Mouse (Mus musculus) gastrocnemius, adult 18-20 months (tissue): ENCODE results near the gene Fkbp11. TPM values are rescaled to one million over a fixed set of nuclear protein-coding genes. Genes with fewer than 3 reads are reported as not detected.

Source experiments
- DNase-seq: peaks from one replicate; pipeline ENCODE4 v3.0.0; 2021; ENCODE audit warnings: low spot score
- total RNA-seq, 2 experiments: library from RNA; stranded (reverse); gene quantifications; 2 replicates each; pipeline ENCODE4 v1.2.3; 2021

Gene Fkbp11
- total RNA-seq, 2 experiments from 2014 or later: 0.80 to 1.1 TPM

- DNase-seq: peak; percentile 38
Observed at GRCm38 (mm10) chr15:98695726-98696125, 32.3 kb downstream of the Fkbp11 start.

GRCm38 (mm10) chr15:98692171-98692715, 35.8 kb downstream of the Fkbp11 start:
- DNase-seq: peak; percentile 20

GRCm38 (mm10) chr15:98691486-98692147, 36.4 kb downstream of the Fkbp11 start:
- no peak for DNase-seq

- DNase-seq: no peak
Observed at GRCm38 (mm10) chr15:98689682-98690081, 38.3 kb downstream of the Fkbp11 start.

GRCm38 (mm10) chr15:98685926-98686325, 42.1 kb downstream of the Fkbp11 start:
- DNase-seq: no peak

- no peak for DNase-seq
Observed at GRCm38 (mm10) chr15:98683746-98684145, 44.3 kb downstream of the Fkbp11 start.

GRCm38 (mm10) chr15:98683177-98683576, 44.8 kb downstream of the Fkbp11 start:
- no peak for DNase-seq

- DNase-seq: no peak
Observed at GRCm38 (mm10) chr15:98681633-98682032, 46.4 kb downstream of the Fkbp11 start.

- no peak for DNase-seq
Observed at GRCm38 (mm10) chr15:98680660-98681059, 47.3 kb downstream of the Fkbp11 start.

- peak; percentile 33 for DNase-seq
Observed at GRCm38 (mm10) chr15:98677977-98678376, 50.0 kb downstream of the Fkbp11 start.

GRCm38 (mm10) chr15:98676940-98677728, 50.9 kb downstream of the Fkbp11 start, which contains the start of gene Rnd1:
Gene Rnd1, minus strand, starts transcription at chr15:98677461.
- peak; percentile 85 for DNase-seq

GRCm38 (mm10) chr15:98676471-98676870, 51.5 kb downstream of the Fkbp11 start:
- DNase-seq: peak; percentile 11

- DNase-seq: no peak
Observed at GRCm38 (mm10) chr15:98675634-98676250, 52.3 kb downstream of the Fkbp11 start.

- no peak for DNase-seq
Observed at GRCm38 (mm10) chr15:98674994-98675545, 52.9 kb downstream of the Fkbp11 start.

Other genes with a start within 250 kb of the Fkbp11 start
- gene Lalba, start 245.5 kb downstream of the Fkbp11 start, total RNA-seq: not detected
- not detected for gene Olfr279, start 235.8 kb downstream of the Fkbp11 start, total RNA-seq
- gene Kansl2, start 193.9 kb downstream of the Fkbp11 start, total RNA-seq: 10 to 100 TPM; 60.8 to 60.9 TPM
- gene Ccnt1, start 157.3 kb downstream of the Fkbp11 start, total RNA-seq: 10 to 100 TPM; 21.1 to 24.3 TPM
- under 1 TPM in 1 of 2 experiments, not detected in 1; 0.91 TPM for gene 4930415O20Rik, start 157.2 kb downstream of the Fkbp11 start, total RNA-seq
- 10 to 100 TPM; 14.3 to 17.9 TPM for gene Adcy6, start 118.1 kb downstream of the Fkbp11 start, total RNA-seq
- gene Cacnb3, start 97.4 kb downstream of the Fkbp11 start, total RNA-seq: under 1 TPM; 0.64 to 0.85 TPM
- gene Ddx23, start 65.3 kb downstream of the Fkbp11 start, total RNA-seq: 10 to 100 TPM; 65.7 to 83.1 TPM
- 1 to 10 TPM; 2.8 to 3.2 TPM for gene Rnd1, start 50.7 kb downstream of the Fkbp11 start, total RNA-seq
- gene Ccdc65, start 20.0 kb downstream of the Fkbp11 start, total RNA-seq: not detected
- gene Arf3, start 35.0 kb upstream of the Fkbp11 start, total RNA-seq: 1 to 10 TPM; 8.1 to 9.0 TPM
- gene Wnt10b, start 50.0 kb upstream of the Fkbp11 start, total RNA-seq: 1 to 10 TPM in 1 of 2 experiments, under 1 TPM in 1; 0.57 to 1.4 TPM
- not detected for gene Wnt1, start 61.7 kb upstream of the Fkbp11 start, total RNA-seq
- under 1 TPM; 0.36 to 0.57 TPM for gene Ddn, start 81.3 kb upstream of the Fkbp11 start, total RNA-seq
- 10 to 100 TPM; 48.1 to 49.6 TPM for gene Prkag1, start 103.3 kb upstream of the Fkbp11 start, total RNA-seq
- 10 to 100 TPM; 43.2 to 50.1 TPM for gene Kmt2d, start 143.0 kb upstream of the Fkbp11 start, total RNA-seq
- gene Rhebl1, start 166.3 kb upstream of the Fkbp11 start, total RNA-seq: 1 to 10 TPM; 1.3 TPM
- 1 to 10 TPM in 1 of 2 experiments, under 1 TPM in 1; 0.75 to 1.5 TPM for gene Dhh, start 170.3 kb upstream of the Fkbp11 start, total RNA-seq
- gene Lmbr1l, start 190.0 kb upstream of the Fkbp11 start, total RNA-seq: 1 to 10 TPM; 4.8 to 4.9 TPM
- 10 to 100 TPM; 15.6 to 29.6 TPM for gene Tuba1b, start 206.4 kb upstream of the Fkbp11 start, total RNA-seq
- not detected for gene Gm49450, start 225.4 kb upstream of the Fkbp11 start, total RNA-seq
- 10 to 100 TPM; 17.9 to 38.6 TPM for gene Tuba1a, start 225.5 kb upstream of the Fkbp11 start, total RNA-seq